Mouse (Mus musculus): ENCODE results near the gene Tle3. TPM values are rescaled to one million over a fixed set of nuclear protein-coding genes. Genes with fewer than 3 reads are reported as not detected.

The Tle3 gene
- polyA plus RNA-seq, 2 experiments = 2.9 to 4.6 TPM

- Histone ChIP-seq H3K9me3 (ENCODE audit: control insufficient read depth, low read length) (no peaks in the 10 kb centered on the region), H3K27me3 (ENCODE audit: control insufficient read depth, insufficient read depth, low read length) (peaks cover 5% of the 10 kb centered on the region), H3K9ac (replicated peaks) (no peak overlapping the region), H3K4me1 (replicated peaks; ENCODE audit: control insufficient read depth in 2 of 2, insufficient read depth in 2 of 2, low read length in 1 of 2) (peaks cover 22 to 53% of the 10 kb centered on the region in 2 experiments), H3K4me2 (ENCODE audit: low read depth) (no peak overlapping the region), H3K36me3 (replicated peaks; ENCODE audit: control insufficient read depth, insufficient read depth, low read depth) (no peaks in the 10 kb centered on the region), H3K4me3 (ENCODE audit: insufficient read depth in 1 of 2, low read depth in 2 of 2, low read length in 2 of 2) (no peak overlapping the region), H3K27ac (no peak overlapping the region)
- WGBS (ENCODE audit: insufficient replicate concordance) = 67% methylated on average over 11 of the region's 11 CpGs
- ATAC-seq (ENCODE audit: insufficient read depth) (no peak), DNase-seq (ENCODE audit: low read depth in 3 of 3, low spot score in 3 of 3) (no peak)
- TF ChIP-seq EP300 (IDR thresholded peaks at IDR 0.05; ENCODE audit: low read depth) = no peak
- TF ChIP-seq CTCF (IDR thresholded peaks at IDR 0.05; ENCODE audit: low read depth) = 0 out of 2 replicates have a peak, but pooled peaks have one; percentile 21
These were observed 7.0 kb downstream of the Tle3 start for GRCm38 (mm10) chr9:61379016-61379634.

DNA sequence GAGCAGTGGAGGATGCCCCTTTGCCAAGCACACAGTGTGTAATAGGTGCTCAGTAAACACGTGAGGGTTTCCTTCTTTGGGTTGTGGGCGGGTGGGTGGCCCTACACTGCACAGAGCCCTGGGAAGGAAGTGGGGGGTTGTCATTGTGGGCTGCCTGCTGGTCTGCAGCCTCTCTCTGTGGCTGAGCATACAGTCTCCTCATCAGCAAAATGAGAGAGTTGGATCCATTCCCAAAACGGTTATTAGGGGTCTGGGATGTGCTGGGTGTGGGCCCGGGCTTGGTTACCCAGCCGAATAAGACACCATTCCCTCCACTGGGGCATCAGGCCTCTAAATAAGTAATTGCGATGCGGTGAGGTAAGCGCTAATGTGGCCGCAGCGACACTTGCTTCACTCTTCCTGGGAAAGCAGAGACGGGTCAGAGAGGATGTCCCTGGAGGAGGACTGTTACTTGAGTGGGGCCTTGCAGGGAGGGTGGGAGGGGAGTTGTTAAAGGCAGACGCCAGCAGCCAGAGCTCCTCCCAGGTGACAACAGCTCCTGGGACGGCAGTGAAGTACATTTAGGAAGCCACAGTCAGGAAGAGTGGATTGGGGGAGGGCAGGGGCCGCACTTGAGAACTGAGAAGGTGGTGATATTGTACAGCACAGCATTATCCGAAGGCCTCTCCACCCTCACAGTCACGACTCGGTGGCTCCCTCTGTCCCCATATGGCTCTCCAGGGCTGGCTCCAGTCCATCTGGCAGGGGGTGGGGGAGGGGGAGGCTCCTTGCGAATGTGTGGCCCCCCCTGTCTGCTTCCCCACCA is 8.3 kb downstream of the Tle3 start:
- ATAC-seq (ENCODE audit: insufficient read depth) = no peak
- WGBS (ENCODE audit: insufficient replicate concordance) = 21% methylated on average over 18 of the region's 18 CpGs
- no peak overlapping the region for H3K27ac ChIP-seq
- peaks cover 11 to 56% of the 10 kb centered on the region in 2 experiments for H3K4me1 ChIP-seq (replicated peaks; ENCODE audit: control insufficient read depth in 2 of 2, insufficient read depth in 2 of 2, low read length in 1 of 2)
- TF ChIP-seq EP300 (IDR thresholded peaks at IDR 0.05; ENCODE audit: low read depth) (no peak), CTCF (IDR thresholded peaks at IDR 0.05; ENCODE audit: low read depth) (no peak)
- no peak overlapping the region for H3K4me3 ChIP-seq (ENCODE audit: insufficient read depth in 1 of 2, low read depth in 2 of 2, low read length in 2 of 2)
- H3K9ac ChIP-seq (replicated peaks) = no peak overlapping the region
- DNase-seq (ENCODE audit: low read depth in 3 of 3, low spot score in 3 of 3) = no peak
- no peak overlapping the region for H3K4me2 ChIP-seq (ENCODE audit: low read depth)
- no peaks in the 10 kb centered on the region for H3K36me3 ChIP-seq (replicated peaks; ENCODE audit: control insufficient read depth, insufficient read depth, low read depth)
- H3K9me3 ChIP-seq (ENCODE audit: control insufficient read depth, low read length) = no peaks in the 10 kb centered on the region
- H3K27me3 ChIP-seq (ENCODE audit: control insufficient read depth, insufficient read depth, low read length) = no peaks in the 10 kb centered on the region

DNA sequence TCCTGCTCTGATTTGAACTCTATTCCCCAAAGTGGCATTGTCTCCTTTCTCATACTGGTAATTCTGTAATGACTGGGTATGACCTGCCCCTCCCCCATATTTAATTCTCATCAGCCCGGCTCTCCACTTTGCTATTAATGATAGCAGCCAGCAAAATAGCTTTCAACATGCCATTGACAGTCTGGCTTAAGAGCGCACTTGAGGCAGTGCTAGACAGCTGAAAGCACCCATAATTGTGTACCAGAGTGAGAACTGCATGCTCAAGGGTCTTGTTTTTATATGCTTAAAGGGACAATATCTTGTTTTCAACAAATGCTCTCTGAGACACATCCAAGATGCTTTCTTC is 8.9 kb downstream of the Tle3 start:
- no peak overlapping the region for H3K27ac ChIP-seq
- TF ChIP-seq CTCF (IDR thresholded peaks at IDR 0.05; ENCODE audit: low read depth) (no peak), EP300 (IDR thresholded peaks at IDR 0.05; ENCODE audit: low read depth) (no peak)
- H3K4me3 ChIP-seq (ENCODE audit: insufficient read depth in 1 of 2, low read depth in 2 of 2, low read length in 2 of 2) = no peak overlapping the region
- H3K36me3 ChIP-seq (replicated peaks; ENCODE audit: control insufficient read depth, insufficient read depth, low read depth) = no peaks in the 10 kb centered on the region
- peaks cover 6 to 51% of the 10 kb centered on the region in 2 experiments for H3K4me1 ChIP-seq (replicated peaks; ENCODE audit: control insufficient read depth in 2 of 2, insufficient read depth in 2 of 2, low read length in 1 of 2)
- ATAC-seq (ENCODE audit: insufficient read depth) (no peak), DNase-seq (ENCODE audit: low read depth in 3 of 3, low spot score in 3 of 3) (no peak)
- no peaks in the 10 kb centered on the region for H3K9me3 ChIP-seq (ENCODE audit: control insufficient read depth, low read length)
- no peak overlapping the region for H3K4me2 ChIP-seq (ENCODE audit: low read depth)
- H3K9ac ChIP-seq (replicated peaks) = no peak overlapping the region
- H3K27me3 ChIP-seq (ENCODE audit: control insufficient read depth, insufficient read depth, low read length) = no peaks in the 10 kb centered on the region
- 65% methylated on average over 2 of the region's 2 CpGs for WGBS (ENCODE audit: insufficient replicate concordance)

- no peak for TF ChIP-seq CTCF (IDR thresholded peaks at IDR 0.05; ENCODE audit: low read depth)
- TF ChIP-seq EP300 (IDR thresholded peaks at IDR 0.05; ENCODE audit: low read depth) = no peak
- H3K4me3 ChIP-seq (ENCODE audit: insufficient read depth in 1 of 2, low read depth in 2 of 2, low read length in 2 of 2) = no peak overlapping the region
- H3K36me3 ChIP-seq (replicated peaks; ENCODE audit: control insufficient read depth, insufficient read depth, low read depth) = no peaks in the 10 kb centered on the region
- DNase-seq (ENCODE audit: low read depth in 3 of 3, low spot score in 3 of 3) (no peak), ATAC-seq (ENCODE audit: insufficient read depth) (no peak)
- no peaks in the 10 kb centered on the region for H3K9me3 ChIP-seq (ENCODE audit: control insufficient read depth, low read length)
- H3K27me3 ChIP-seq (ENCODE audit: control insufficient read depth, insufficient read depth, low read length) = no peaks in the 10 kb centered on the region
- no peak overlapping the region for H3K9ac ChIP-seq (replicated peaks)
- 59% methylated on average over 3 of the region's 3 CpGs for WGBS (ENCODE audit: insufficient replicate concordance)
- H3K4me2 ChIP-seq (ENCODE audit: low read depth) = no peak overlapping the region
- H3K27ac ChIP-seq = no peak overlapping the region
- H3K4me1 ChIP-seq (replicated peaks; ENCODE audit: control insufficient read depth in 2 of 2, insufficient read depth in 2 of 2, low read length in 1 of 2) = peaks cover 4 to 48% of the 10 kb centered on the region in 2 experiments; a peak in 3 of 4 replicates
These were observed 9.3 kb downstream of the Tle3 start for GRCm38 (mm10) chr9:61381445-61381844.

DNA sequence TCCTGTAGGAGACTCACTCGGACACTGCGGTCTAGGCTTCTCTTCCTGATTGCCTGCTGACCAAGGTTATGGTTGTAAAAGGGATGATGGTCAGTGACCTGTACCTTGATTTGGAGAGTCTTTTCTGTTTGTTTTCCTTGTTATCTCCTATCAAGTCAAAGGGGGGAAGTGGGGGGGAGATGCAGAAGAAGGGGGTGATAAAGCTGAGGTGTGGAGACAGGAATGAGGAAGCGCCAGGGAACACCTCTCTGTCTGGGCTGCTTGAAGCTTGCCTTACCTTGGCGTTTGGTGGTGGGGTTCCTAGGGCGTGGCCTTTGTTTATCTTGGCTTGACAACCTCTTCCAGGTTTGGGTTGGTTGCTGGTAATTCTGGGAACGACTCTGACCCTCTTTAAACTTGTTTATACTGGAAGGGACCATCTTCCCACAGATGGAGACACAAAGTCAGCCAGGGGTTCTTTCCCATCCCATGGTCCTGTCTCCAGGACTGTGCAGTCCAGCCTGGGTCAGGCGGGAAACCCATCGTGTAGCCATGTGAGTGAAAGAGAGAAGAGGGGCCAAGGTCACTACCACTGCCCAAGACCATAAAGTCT is 10.5 kb downstream of the Tle3 start:
- no peak overlapping the region for H3K4me2 ChIP-seq (ENCODE audit: low read depth)
- H3K4me3 ChIP-seq (ENCODE audit: insufficient read depth in 1 of 2, low read depth in 2 of 2, low read length in 2 of 2) = no peak overlapping the region
- 33% methylated on average over 8 of the region's 8 CpGs for WGBS (ENCODE audit: insufficient replicate concordance)
- H3K9me3 ChIP-seq (ENCODE audit: control insufficient read depth, low read length) = no peaks in the 10 kb centered on the region
- no peaks in the 10 kb centered on the region for H3K27me3 ChIP-seq (ENCODE audit: control insufficient read depth, insufficient read depth, low read length)
- no peak overlapping the region for H3K27ac ChIP-seq
- TF ChIP-seq EP300 (IDR thresholded peaks at IDR 0.05; ENCODE audit: low read depth) (no peak), CTCF (IDR thresholded peaks at IDR 0.05; ENCODE audit: low read depth) (no peak)
- H3K4me1 ChIP-seq (replicated peaks; ENCODE audit: control insufficient read depth in 2 of 2, insufficient read depth in 2 of 2, low read length in 1 of 2) = peaks cover 2 to 41% of the 10 kb centered on the region in 2 experiments; a peak in 3 of 4 replicates
- no peaks in the 10 kb centered on the region for H3K36me3 ChIP-seq (replicated peaks; ENCODE audit: control insufficient read depth, insufficient read depth, low read depth)
- ATAC-seq (ENCODE audit: insufficient read depth) = no peak
- H3K9ac ChIP-seq (replicated peaks) = no peak overlapping the region
- DNase-seq (ENCODE audit: low read depth in 3 of 3, low spot score in 3 of 3) = no peak

Data from liver, embryonic 14.5 days (tissue).